Comparison of ENCODE assay signal across 8 mouse cellular contexts in the genomic region with DNA sequence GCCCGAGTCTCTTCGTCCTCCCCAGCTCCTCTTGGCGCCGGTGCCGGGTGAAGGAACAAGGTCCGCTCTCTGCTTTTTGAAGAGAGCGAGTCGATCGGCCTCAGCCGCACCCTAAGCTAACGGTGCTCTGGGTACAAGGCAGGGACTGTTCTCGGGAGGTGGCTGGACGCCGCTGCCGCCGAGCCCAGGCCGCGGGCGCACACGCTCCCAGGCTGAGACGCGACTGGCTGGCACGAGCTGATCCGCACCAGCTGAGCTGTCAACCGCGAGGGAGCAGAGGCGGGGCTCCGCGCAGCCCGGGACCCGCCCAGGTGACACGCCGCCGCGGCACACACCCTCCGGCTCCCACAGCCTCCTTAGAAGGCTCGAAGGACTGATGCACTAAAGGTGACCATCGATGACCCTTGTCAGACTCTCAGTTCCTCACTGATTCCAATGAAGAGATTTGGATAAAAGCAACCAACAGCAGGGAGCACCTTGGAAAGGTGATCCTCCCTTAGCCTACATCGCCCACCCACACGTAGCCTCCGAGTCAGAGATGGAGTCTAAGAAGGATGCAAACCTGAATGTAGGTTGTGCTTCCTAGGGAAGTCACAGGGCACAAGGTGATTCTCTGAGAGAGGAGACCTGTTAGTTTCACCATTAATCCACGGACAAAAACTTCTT. TPM values are rescaled to one million over a fixed set of nuclear protein-coding genes. Genes with fewer than 3 reads are reported as not detected.
DNase-seq lines count a peak whose midpoint lies in the region; ATAC-seq and TF ChIP-seq lines count a peak whose summit lies in the region.

No protein-coding gene starts in this region.

- H3K27me3 ChIP-seq in embryonic facial prominence, embryonic 14.5 days (replicated peaks; ENCODE audit: control insufficient read depth, insufficient read depth, low read length), result peaks cover 27% of the 10 kb centered on the region
- H3K27me3 ChIP-seq in heart, adult 2 months (ENCODE audit: control insufficient read depth, insufficient read depth, low read length), result no peaks in the 10 kb centered on the region; the same call in 1 of the 2 replicates
- peaks cover 43% of the 10 kb centered on the region for H3K27me3 ChIP-seq in limb, embryonic 13.5 days
- peaks cover 12% of the 10 kb centered on the region; the same call in 1 of the 2 replicates for H3K27me3 ChIP-seq in midbrain, embryonic 14.5 days (ENCODE audit: control insufficient read depth, insufficient read depth, low read length)

- no peak for TF ChIP-seq CTCF in heart, adult 2 months (IDR thresholded peaks at IDR 0.05)

- H3K79me2 ChIP-seq in heart, adult 2 months (replicated peaks; ENCODE audit: control insufficient read depth, insufficient read depth, low read length), result no peaks in the 10 kb centered on the region

- peaks cover 5% of the 10 kb centered on the region; the same call in 1 of the 2 replicates for H3K4me1 ChIP-seq in embryonic facial prominence, embryonic 14.5 days (ENCODE audit: control insufficient read depth, insufficient read depth, low read length)
- peaks cover 3% of the 10 kb centered on the region for H3K4me1 ChIP-seq in heart, adult 2 months (ENCODE audit: control insufficient read depth, insufficient read depth, low read length)
- 0 out of 2 replicates have a peak, but pooled peaks cover 8% of the 10 kb centered on the region for H3K4me1 ChIP-seq in limb, embryonic 13.5 days
- peaks cover 7% of the 10 kb centered on the region for H3K4me1 ChIP-seq in midbrain, embryonic 14.5 days (ENCODE audit: control insufficient read depth, insufficient read depth, low read length)

- peak; percentile 90 for TF ChIP-seq POLR2A in heart, adult 2 months (IDR thresholded peaks at IDR 0.05; ENCODE audit: insufficient read depth, low read depth, low read length)

- WGBS in embryonic facial prominence, embryonic 14.5 days, result 4% methylated on average over 35 of the region's 42 CpGs
- WGBS in heart, adult 2 months, result 3% methylated on average over 42 of the region's 42 CpGs
- WGBS in limb, embryonic 13.5 days, result 3% methylated on average over 42 of the region's 42 CpGs
- WGBS in midbrain, embryonic 14.5 days, result 3% methylated on average over 42 of the region's 42 CpGs

- H3K9me3 ChIP-seq in embryonic facial prominence, embryonic 14.5 days (ENCODE audit: control insufficient read depth, low read length), result no peaks in the 10 kb centered on the region
- H3K9me3 ChIP-seq in limb, embryonic 13.5 days, result no peaks in the 10 kb centered on the region
- no peaks in the 10 kb centered on the region for H3K9me3 ChIP-seq in midbrain, embryonic 14.5 days (ENCODE audit: control insufficient read depth, low read length)

- peak overlapping the region; percentile 97 for H3K4me2 ChIP-seq in embryonic facial prominence, embryonic 14.5 days (ENCODE audit: low read depth, low read length)
- peak overlapping the region; percentile 98 for H3K4me2 ChIP-seq in limb, embryonic 13.5 days (replicated peaks)
- peak overlapping the region; percentile 94 for H3K4me2 ChIP-seq in midbrain, embryonic 14.5 days (ENCODE audit: low read length)

- H3K9ac ChIP-seq in embryonic facial prominence, embryonic 14.5 days (ENCODE audit: low read depth, low read length), result peak overlapping the region; percentile 67
- peak overlapping the region; percentile 87 for H3K9ac ChIP-seq in heart, adult 2 months (ENCODE audit: low read depth, low read length)
- peak overlapping the region; percentile 74 for H3K9ac ChIP-seq in limb, embryonic 13.5 days
- H3K9ac ChIP-seq in midbrain, embryonic 14.5 days (replicated peaks; ENCODE audit: low read length), result peak overlapping the region; percentile 62

- no peaks in the 10 kb centered on the region for H3K36me3 ChIP-seq in embryonic facial prominence, embryonic 14.5 days (ENCODE audit: control insufficient read depth, insufficient read depth, low read length)
- H3K36me3 ChIP-seq in heart, adult 2 months (ENCODE audit: control insufficient read depth, insufficient read depth, low read length), result peaks cover 2% of the 10 kb centered on the region; the same call in 1 of the 2 replicates
- H3K36me3 ChIP-seq in limb, embryonic 13.5 days, result no peaks in the 10 kb centered on the region
- H3K36me3 ChIP-seq in midbrain, embryonic 14.5 days (ENCODE audit: control insufficient read depth, insufficient read depth, low read length), result no peaks in the 10 kb centered on the region

- intact Hi-C loops in heart, adult 2 months (cut with DNase I), result loop anchor here (2.0 kb wide), 1 partner anchor 45 kb away; no protein-coding TSS in a partner anchor

- ATAC-seq in embryonic facial prominence, embryonic 14.5 days (ENCODE audit: low read depth), result peak; percentile 87
- ATAC-seq in limb, embryonic 13.5 days (ENCODE audit: low FRiP score, low read depth), result peak; percentile 85
- ATAC-seq in midbrain, embryonic 14.5 days (ENCODE audit: low FRiP score, low TSS enrichment), result peak; percentile 85

- peak overlapping the region; percentile 58 for H3K4me3 ChIP-seq in embryonic facial prominence, embryonic 14.5 days (ENCODE audit: low read depth, low read length)
- peak overlapping the region; percentile 58 for H3K4me3 ChIP-seq in heart, adult 2 months
- H3K4me3 ChIP-seq in limb, embryonic 13.5 days, result peak overlapping the region; percentile 60
- H3K4me3 ChIP-seq in midbrain, embryonic 14.5 days (replicated peaks; ENCODE audit: low read depth, low read length), result peak overlapping the region; percentile 52

- DNase-seq in ovary, adult 18-20 months (ENCODE audit: low spot score), result peak; percentile 19
- no peak for DNase-seq in ovary, postnatal 10 days (ENCODE audit: low spot score)
- peak; percentile 79 for DNase-seq in embryonic facial prominence, embryonic 14.5 days (ENCODE audit: low spot score)
- DNase-seq in heart, adult 2 months, result peak; percentile 72 to 84
- DNase-seq in kidney, adult 18-20 months, result peak; percentile 77
- peak; percentile 81 for DNase-seq in midbrain, embryonic 14.5 days
- DNase-seq in spleen, postnatal 10 days (ENCODE audit: low spot score in 2 of 2), result peak; percentile 10 to 47

- H3K27ac ChIP-seq in embryonic facial prominence, embryonic 14.5 days (replicated peaks; ENCODE audit: low read depth, low read length), result peak overlapping the region; percentile 11; the same call in 1 of the 2 replicates
- peak overlapping the region; percentile 88 for H3K27ac ChIP-seq in heart, adult 2 months
- peak overlapping the region; percentile 28; the same call in 1 of the 2 replicates for H3K27ac ChIP-seq in limb, embryonic 13.5 days
- H3K27ac ChIP-seq in midbrain, embryonic 14.5 days (replicated peaks; ENCODE audit: low read depth, low read length), result no peak overlapping the region

- peak; percentile 42; the same call in 1 of the 2 replicates for TF ChIP-seq EP300 in heart, adult 2 months (IDR thresholded peaks at IDR 0.05; ENCODE audit: insufficient read depth, low read depth, low read length)

RNA-seq across cellular contexts. Expression of a gene that starts 20.4 kb away (rescaled TPM):
- 48.5 and 64.6 TPM in 2 replicates for polyA plus RNA-seq in embryonic facial prominence, embryonic 14.5 days (2014; fragmentation: Nextera tagmentation; extraction: Ambion mirVana)
- 1,000 to 10,000 TPM; 1,629 to 1,897 TPM for total RNA-seq in heart, adult 2 months (2021)
- polyA plus RNA-seq in heart, adult 2 months (2012; rRNA removed), result 1,061 and 1,297 TPM in 2 replicates
- 31.8 and 36.6 TPM in 2 replicates for polyA plus RNA-seq in limb, embryonic 13.5 days (2015; fragmentation: Nextera tagmentation; extraction: Ambion mirVana)
- polyA plus RNA-seq in midbrain, embryonic 14.5 days (2014; fragmentation: Nextera tagmentation; extraction: Ambion mirVana), result 63.3 and 76.3 TPM in 2 replicates

RNA-seq across cellular contexts. Expression of a gene that starts 32.8 kb away (rescaled TPM):
- polyA plus RNA-seq in embryonic facial prominence, embryonic 14.5 days (2014; fragmentation: Nextera tagmentation; extraction: Ambion mirVana), result 187 and 194 TPM in 2 replicates
- total RNA-seq in heart, adult 2 months (2021), result 10 to 100 TPM; 44.9 to 51.8 TPM
- 17.6 and 36.3 TPM in 2 replicates for polyA plus RNA-seq in heart, adult 2 months (2012; rRNA removed)
- polyA plus RNA-seq in limb, embryonic 13.5 days (2015; fragmentation: Nextera tagmentation; extraction: Ambion mirVana), result 157 and 165 TPM in 2 replicates
- 99.3 and 114 TPM in 2 replicates for polyA plus RNA-seq in midbrain, embryonic 14.5 days (2014; fragmentation: Nextera tagmentation; extraction: Ambion mirVana)

Comparison
In these comparisons a context has a peak if more than half of its experiments do, and no peak if none do; other contexts are left out.
1. RNA of a gene that starts 20.4 kb away (polyA plus RNA-seq): 1,061 to 1,297 TPM in heart, adult 2 months; 63.3 to 76.3 TPM in midbrain, embryonic 14.5 days, 48.5 to 64.6 TPM in embryonic facial prominence, embryonic 14.5 days and 31.8 to 36.6 TPM in limb, embryonic 13.5 days; every median in the first group is over 10 times any median in the second.
2. Peak in every context shown above with its lines, with median percentiles within 50 percentile points of each other: ATAC-seq, H3K4me2 ChIP-seq, H3K4me3 ChIP-seq and H3K9ac ChIP-seq.